In the genomic region with DNA sequence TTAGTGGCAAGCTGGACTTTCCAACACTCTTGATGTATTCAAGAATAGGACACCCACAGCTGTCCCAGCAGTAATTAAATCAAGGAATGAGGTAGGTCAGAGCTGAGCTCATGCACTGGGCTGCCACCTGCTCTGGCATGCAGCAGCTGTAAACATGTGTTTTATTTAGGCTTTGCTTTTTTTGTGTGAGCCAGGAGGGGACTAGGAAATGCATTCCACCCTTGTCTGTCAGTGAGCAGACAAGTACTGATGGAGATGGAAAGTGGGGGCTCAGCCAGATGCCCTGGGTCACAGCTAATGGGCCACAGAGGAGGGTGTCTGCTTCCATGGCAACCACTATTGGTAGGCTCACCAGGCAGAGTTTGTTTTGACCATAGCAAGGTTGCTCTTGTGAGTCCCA, we compare ENCODE assay signal across 9 mouse cellular contexts. TPM values are rescaled to one million over a fixed set of nuclear protein-coding genes. Genes with fewer than 3 reads are reported as not detected.
A peak's percentile ranks its signal among the peaks of the same experiment; 100 is the strongest.
DNase-seq lines count a peak whose midpoint lies in the region; ATAC-seq lines count a peak whose summit lies in the region.
"Had no signal": no experiment of that assay in that cellular context is flagged by ENCODE, and none has a peak within 500 bp of the region (broad histone marks: within the 10 kb centered on the region; RNA-seq: fewer than 3 reads in every experiment).

No protein-coding gene starts in this region.

- intact Hi-C loops in gastrocnemius, postnatal 14 days (cut with DNase I; ENCODE audit: low total_unique reads): no loop called here

- H3K9ac ChIP-seq in forebrain, embryonic 13.5 days: no peak overlapping the region

- no peak overlapping the region for H3K27ac ChIP-seq in forebrain, embryonic 13.5 days

- H3K4me2 ChIP-seq in forebrain, embryonic 13.5 days: no peak overlapping the region

- peak; percentile 33 for DNase-seq in gastrocnemius, postnatal 25 days
- DNase-seq in gastrocnemius, postnatal 14 days: no peak
- peak; percentile 53 for DNase-seq in MN1 (ENCODE audit: low spot score)
- peak; percentile 73 for DNase-seq in mesoderm, embryonic 11.5 days (ENCODE audit: low read depth, low spot score)
- no peak for DNase-seq in cerebellum, adult 9-10 months
- no peak for DNase-seq in spleen, postnatal 10 days (ENCODE audit: low spot score in 2 of 2)
- DNase-seq in adrenal gland, postnatal 25 days: no peak

- H3K4me1 ChIP-seq in forebrain, embryonic 13.5 days: peaks cover 12% of the 10 kb centered on the region

- H3K27me3 ChIP-seq in forebrain, embryonic 13.5 days: no peaks in the 10 kb centered on the region

- H3K36me3 ChIP-seq in forebrain, embryonic 13.5 days (ENCODE audit: poor library complexity, severe bottlenecking): no peaks in the 10 kb centered on the region

- H3K9me3 ChIP-seq in forebrain, embryonic 13.5 days (replicated peaks): no peaks in the 10 kb centered on the region

- ATAC-seq in forebrain, embryonic 13.5 days: peak; percentile 70

- no peak overlapping the region for H3K4me3 ChIP-seq in forebrain, embryonic 13.5 days

RNA-seq across cellular contexts. Expression of a gene that starts 50.0 kb away (rescaled TPM):
- total RNA-seq in gastrocnemius, postnatal 25 days (2021): not detected
- total RNA-seq in gastrocnemius, postnatal 14 days (2021): not detected
- polyA plus RNA-seq in forebrain, embryonic 13.5 days (2015; fragmentation: Nextera tagmentation; extraction: Ambion mirVana): 0.10 and 0.40 TPM in 2 replicates
- 16.7 TPM in 1 of 2 replicates, not detected in the other for total RNA-seq in adrenal gland, postnatal 25 days (2021)
- total RNA-seq: hematopoietic stem cell, adult 5-6 weeks had no signal

Comparison
In these comparisons a context has a peak if more than half of its experiments do, and no peak if none do; other contexts are left out.
1. DNase-seq: peak in gastrocnemius, postnatal 25 days (single experiment), MN1 (single experiment) and mesoderm, embryonic 11.5 days (single experiment); none in gastrocnemius, postnatal 14 days (single experiment), cerebellum, adult 9-10 months (single experiment), spleen, postnatal 10 days (0 of 2) and adrenal gland, postnatal 25 days (single experiment).